Comparison of ENCODE assay signal across 9 mouse cellular contexts in genomic region chr4:133592570-133592969, GRCm38 (mm10). TPM values are rescaled to one million over a fixed set of nuclear protein-coding genes. Genes with fewer than 3 reads are reported as not detected.
DNase-seq lines count a peak whose midpoint lies in the region; ATAC-seq and TF ChIP-seq lines count a peak whose summit lies in the region.
"Had no signal": no experiment of that assay in that cellular context is flagged by ENCODE, and none has a peak within 500 bp of the region (broad histone marks: within the 10 kb centered on the region; RNA-seq: fewer than 3 reads in every experiment).

No protein-coding gene starts in this region.

- H3K36me3 ChIP-seq in neural tube, embryonic 15.5 days = peaks cover 47% of the 10 kb centered on the region
- peaks cover 36% of the 10 kb centered on the region for H3K36me3 ChIP-seq in hindbrain, postnatal 0 days (ENCODE audit: insufficient read depth, low read length)
- H3K36me3 ChIP-seq in limb, embryonic 10.5 days = peaks cover 62% of the 10 kb centered on the region

- peak; percentile 85 for DNase-seq in neural tube, embryonic 10.5 days (ENCODE audit: extremely low spot score, low spot score)
- DNase-seq in adrenal gland, adult 18-20 months (ENCODE audit: low spot score in 2 of 2) = peak; percentile 73 to 75
- DNase-seq in hindbrain, postnatal 0 days (ENCODE audit: low spot score) = peak; percentile 84
- peak; percentile 88 for DNase-seq in limb, embryonic 10.5 days (ENCODE audit: low spot score)
- peak; percentile 87 for DNase-seq in naive thymus-derived CD4-positive, alpha-beta T cell, adult 2 months (ENCODE audit: low read depth)
- peak; percentile 71 for DNase-seq in thymus, postnatal 25 days

- no peak for TF ChIP-seq POLR2A in embryonic fibroblast, embryonic 13.5 days (IDR thresholded peaks at IDR 0.05; ENCODE audit: low read depth, low read length)

- 0 out of 2 replicates have a peak, but pooled peaks cover 5% of the 10 kb centered on the region for H3K27me3 ChIP-seq in neural tube, embryonic 15.5 days (replicated peaks)
- no peaks in the 10 kb centered on the region for H3K27me3 ChIP-seq in hindbrain, postnatal 0 days (ENCODE audit: insufficient read depth, low read length)
- H3K27me3 ChIP-seq in limb, embryonic 10.5 days (ENCODE audit: low read depth, poor library complexity, severe bottlenecking) = no peaks in the 10 kb centered on the region

- no peak overlapping the region for H3K9ac ChIP-seq in neural tube, embryonic 15.5 days (replicated peaks)
- no peak overlapping the region for H3K9ac ChIP-seq in hindbrain, postnatal 0 days (replicated peaks; ENCODE audit: low read length)

- WGBS in neural tube, embryonic 15.5 days = 32% methylated on average over 7 of the region's 7 CpGs
- whole genome bisulfite sequencing in hindbrain, postnatal 0 days = 29% methylated on average over 7 of the region's 7 CpGs
- WGBS in limb, embryonic 10.5 days = 37% methylated on average over 7 of the region's 7 CpGs

- no peak for ATAC-seq in neural tube, embryonic 15.5 days (ENCODE audit: low FRiP score)
- ATAC-seq in hindbrain, postnatal 0 days = peak; percentile 62; the same call in 1 of the 2 replicates

- H3K9me3 ChIP-seq in neural tube, embryonic 15.5 days (replicated peaks) = no peaks in the 10 kb centered on the region
- H3K9me3 ChIP-seq in hindbrain, postnatal 0 days (ENCODE audit: low read length) = no peaks in the 10 kb centered on the region
- H3K9me3 ChIP-seq in limb, embryonic 10.5 days (replicated peaks) = no peaks in the 10 kb centered on the region

- TF ChIP-seq CTCF in embryonic fibroblast, embryonic 13.5 days (IDR thresholded peaks at IDR 0.05; ENCODE audit: borderline replicate concordance, insufficient read depth, low read length) = peak; percentile 89
- peak; percentile 95 for TF ChIP-seq CTCF in hindbrain, postnatal 0 days (IDR thresholded peaks at IDR 0.05; ENCODE audit: low read depth)

- H3K27ac ChIP-seq in neural tube, embryonic 15.5 days (replicated peaks) = no peak overlapping the region
- H3K27ac ChIP-seq in embryonic fibroblast, embryonic 13.5 days (ENCODE audit: insufficient read depth, low read length) = no peak overlapping the region
- H3K27ac ChIP-seq in hindbrain, postnatal 0 days = no peak overlapping the region
- H3K27ac ChIP-seq in limb, embryonic 10.5 days = no peak overlapping the region

- no peaks in the 10 kb centered on the region for H3K4me1 ChIP-seq in neural tube, embryonic 15.5 days
- H3K4me1 ChIP-seq in embryonic fibroblast, embryonic 13.5 days (ENCODE audit: control insufficient read depth, insufficient read depth, low read length) = peaks cover 2% of the 10 kb centered on the region; the same call in 1 of the 2 replicates
- H3K4me1 ChIP-seq in hindbrain, postnatal 0 days (ENCODE audit: insufficient read depth, low read length) = no peaks in the 10 kb centered on the region
- H3K4me1 ChIP-seq in limb, embryonic 10.5 days = no peaks in the 10 kb centered on the region

- H3K4me2 ChIP-seq in neural tube, embryonic 15.5 days = no peak overlapping the region
- no peak overlapping the region for H3K4me2 ChIP-seq in hindbrain, postnatal 0 days (ENCODE audit: low read depth, low read length)

- H3K4me3 ChIP-seq in neural tube, embryonic 15.5 days (replicated peaks) = no peak overlapping the region
- no peak overlapping the region for H3K4me3 ChIP-seq in embryonic fibroblast, embryonic 13.5 days (ENCODE audit: insufficient read depth, low read length)
- no peak overlapping the region for H3K4me3 ChIP-seq in hindbrain, postnatal 0 days (ENCODE audit: low read length)
- no peak overlapping the region for H3K4me3 ChIP-seq in limb, embryonic 10.5 days

RNA-seq across cellular contexts. Expression of gene Gpn2, which starts 8.4 kb away (rescaled TPM):
- 17.0 and 17.2 TPM in 2 replicates for polyA plus RNA-seq in neural tube, embryonic 15.5 days (2015; fragmentation: Nextera tagmentation; extraction: Ambion mirVana)
- total RNA-seq in adrenal gland, adult 18-20 months (2021) = 10 to 100 TPM; 16.2 to 16.4 TPM
- 10.9 and 12.2 TPM in 2 replicates for polyA plus RNA-seq in embryonic fibroblast, embryonic 13.5 days (2011; ENCODE audit: insufficient read length, low read depth, missing spikeins)
- total RNA-seq in hindbrain, postnatal 0 days (2014; rRNA removed) = 20.0 and 32.2 TPM in 2 replicates
- polyA plus RNA-seq in hindbrain, postnatal 0 days (2015; fragmentation: Nextera tagmentation; extraction: Ambion mirVana) = 16.9 and 18.6 TPM in 2 replicates
- polyA plus RNA-seq in limb, embryonic 10.5 days (2016; fragmentation: Nextera tagmentation; extraction: Ambion mirVana) = 31.3 and 31.6 TPM in 2 replicates

RNA-seq across cellular contexts. Expression of gene Sfn, which starts 9.4 kb away (rescaled TPM):
- polyA plus RNA-seq in neural tube, embryonic 15.5 days (2015; fragmentation: Nextera tagmentation; extraction: Ambion mirVana) = 1.7 and 32.5 TPM in 2 replicates
- 1 to 10 TPM; 1.4 to 1.9 TPM for total RNA-seq in adrenal gland, adult 18-20 months (2021)
- polyA plus RNA-seq in embryonic fibroblast, embryonic 13.5 days (2011; ENCODE audit: insufficient read length, low read depth, missing spikeins) = 8.4 and 12.1 TPM in 2 replicates
- 1.1 and 2.8 TPM in 2 replicates for total RNA-seq in hindbrain, postnatal 0 days (2014; rRNA removed)
- polyA plus RNA-seq in hindbrain, postnatal 0 days (2015; fragmentation: Nextera tagmentation; extraction: Ambion mirVana) = 1.2 and 1.4 TPM in 2 replicates
- 29.7 and 38.7 TPM in 2 replicates for polyA plus RNA-seq in limb, embryonic 10.5 days (2016; fragmentation: Nextera tagmentation; extraction: Ambion mirVana)

RNA-seq across cellular contexts. Expression of gene Gpatch3, which starts 18.0 kb away (rescaled TPM):
- 5.8 TPM in 2 replicates for polyA plus RNA-seq in neural tube, embryonic 15.5 days (2015; fragmentation: Nextera tagmentation; extraction: Ambion mirVana)
- total RNA-seq in adrenal gland, adult 18-20 months (2021) = 1 to 10 TPM; 5.7 to 7.2 TPM
- polyA plus RNA-seq in embryonic fibroblast, embryonic 13.5 days (2011; ENCODE audit: insufficient read length, low read depth, missing spikeins) = 4.8 and 5.7 TPM in 2 replicates
- 8.3 and 8.8 TPM in 2 replicates for total RNA-seq in hindbrain, postnatal 0 days (2014; rRNA removed)
- polyA plus RNA-seq in hindbrain, postnatal 0 days (2015; fragmentation: Nextera tagmentation; extraction: Ambion mirVana) = 6.1 and 6.3 TPM in 2 replicates
- polyA plus RNA-seq in limb, embryonic 10.5 days (2016; fragmentation: Nextera tagmentation; extraction: Ambion mirVana) = 12.9 and 14.0 TPM in 2 replicates

RNA-seq across cellular contexts. Expression of gene Nr0b2, which starts 39.4 kb away (rescaled TPM):
- polyA plus RNA-seq in neural tube, embryonic 15.5 days (2015; fragmentation: Nextera tagmentation; extraction: Ambion mirVana) = 0.13 and 0.47 TPM in 2 replicates
- 10 to 100 TPM; 48.6 to 60.7 TPM for total RNA-seq in adrenal gland, adult 18-20 months (2021)
- not detected in 2 replicates for polyA plus RNA-seq in embryonic fibroblast, embryonic 13.5 days (2011; ENCODE audit: insufficient read length, low read depth, missing spikeins)
- 0.47 TPM in 1 of 2 replicates, not detected in the other for total RNA-seq in hindbrain, postnatal 0 days (2014; rRNA removed)
- 0.21 and 0.26 TPM in 2 replicates for polyA plus RNA-seq in hindbrain, postnatal 0 days (2015; fragmentation: Nextera tagmentation; extraction: Ambion mirVana)
- polyA plus RNA-seq in limb, embryonic 10.5 days (2016; fragmentation: Nextera tagmentation; extraction: Ambion mirVana) = 0.13 TPM in 1 of 2 replicates, not detected in the other
- polyA plus RNA-seq: neural tube, embryonic 14.5 days had no signal

RNA-seq across cellular contexts. Expression of gene Nudc, which starts 46.8 kb away (rescaled TPM):
- polyA plus RNA-seq in neural tube, embryonic 15.5 days (2015; fragmentation: Nextera tagmentation; extraction: Ambion mirVana) = 269 and 290 TPM in 2 replicates
- 100 to 1,000 TPM; 148 to 172 TPM for total RNA-seq in adrenal gland, adult 18-20 months (2021)
- polyA plus RNA-seq in embryonic fibroblast, embryonic 13.5 days (2011; ENCODE audit: insufficient read length, low read depth, missing spikeins) = 84.2 and 89.6 TPM in 2 replicates
- total RNA-seq in hindbrain, postnatal 0 days (2014; rRNA removed) = 54.1 and 70.4 TPM in 2 replicates
- polyA plus RNA-seq in hindbrain, postnatal 0 days (2015; fragmentation: Nextera tagmentation; extraction: Ambion mirVana) = 265 and 272 TPM in 2 replicates
- polyA plus RNA-seq in limb, embryonic 10.5 days (2016; fragmentation: Nextera tagmentation; extraction: Ambion mirVana) = 493 and 582 TPM in 2 replicates
